12 mouse cellular contexts compared by ENCODE assay signal in the genomic region with DNA sequence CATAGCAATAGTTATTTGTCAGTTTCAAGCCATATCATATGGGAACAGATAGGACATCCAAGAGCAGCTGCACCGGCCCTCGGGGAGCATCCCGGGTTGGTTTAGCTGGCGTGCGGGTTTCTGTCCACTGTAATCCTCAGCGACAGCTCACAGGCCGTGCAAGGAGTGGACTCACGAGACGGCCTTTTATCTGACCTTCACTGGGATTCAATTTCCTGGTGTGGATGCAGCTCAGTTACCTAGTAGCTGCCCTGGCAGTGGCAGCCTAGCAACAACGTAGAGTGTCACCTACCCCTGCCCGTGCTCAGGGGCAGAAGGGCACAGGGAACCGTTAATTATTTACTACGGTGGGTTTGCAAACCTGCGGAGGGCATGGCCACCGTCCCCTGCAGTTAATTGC. TPM values are rescaled to one million over a fixed set of nuclear protein-coding genes. Genes with fewer than 3 reads are reported as not detected.
A peak's percentile ranks its signal among the peaks of the same experiment; 100 is the strongest.
DNase-seq lines count a peak whose midpoint lies in the region; ATAC-seq and TF ChIP-seq lines count a peak whose summit lies in the region.
"Had no signal": no experiment of that assay in that cellular context is flagged by ENCODE, and none has a peak within 500 bp of the region (broad histone marks: within the 10 kb centered on the region; RNA-seq: fewer than 3 reads in every experiment).

No protein-coding gene starts in this region.

- H3K36me3 ChIP-seq in neural tube, embryonic 13.5 days = no peaks in the 10 kb centered on the region
- H3K36me3 ChIP-seq in kidney, embryonic 15.5 days = no peaks in the 10 kb centered on the region
- no peaks in the 10 kb centered on the region for H3K36me3 ChIP-seq in liver, embryonic 14.5 days (replicated peaks; ENCODE audit: control insufficient read depth, insufficient read depth, low read depth)

- H3K9ac ChIP-seq in neural tube, embryonic 13.5 days = 0 out of 2 replicates have a peak overlapping the region, but pooled peaks have one; percentile 31
- H3K9ac ChIP-seq in kidney, embryonic 15.5 days = no peak overlapping the region
- no peak overlapping the region for H3K9ac ChIP-seq in liver, embryonic 14.5 days (replicated peaks)

- H3K27me3 ChIP-seq in neural tube, embryonic 13.5 days = no peaks in the 10 kb centered on the region
- H3K27me3 ChIP-seq in kidney, embryonic 15.5 days = peaks cover 3% of the 10 kb centered on the region; the same call in 1 of the 2 replicates
- H3K27me3 ChIP-seq in liver, embryonic 14.5 days (ENCODE audit: control insufficient read depth, insufficient read depth, low read length) = no peaks in the 10 kb centered on the region
- H3K27me3 ChIP-seq: CH12.LX had no signal

- H3K4me2 ChIP-seq in neural tube, embryonic 13.5 days = peak overlapping the region; percentile 16; the same call in 1 of the 2 replicates
- H3K4me2 ChIP-seq in kidney, embryonic 15.5 days = peak overlapping the region; percentile 4; the same call in 1 of the 2 replicates
- H3K4me2 ChIP-seq in liver, embryonic 14.5 days (ENCODE audit: low read depth) = peak overlapping the region; percentile 18; the same call in 1 of the 2 replicates

- TF ChIP-seq CTCF in liver, embryonic 14.5 days (IDR thresholded peaks at IDR 0.05; ENCODE audit: low read depth) = no peak

- TF ChIP-seq EP300 in liver, embryonic 14.5 days (IDR thresholded peaks at IDR 0.05; ENCODE audit: low read depth) = no peak

- H3K27ac ChIP-seq in neural tube, embryonic 13.5 days (replicated peaks) = peak overlapping the region; percentile 46; the same call in 1 of the 2 replicates
- H3K27ac ChIP-seq in kidney, embryonic 15.5 days = peak overlapping the region; percentile 43; the same call in 1 of the 2 replicates
- no peak overlapping the region for H3K27ac ChIP-seq in liver, embryonic 14.5 days

- H3K4me1 ChIP-seq in neural tube, embryonic 13.5 days (replicated peaks) = peaks cover 8% of the 10 kb centered on the region
- H3K4me1 ChIP-seq in kidney, embryonic 15.5 days = peaks cover 23% of the 10 kb centered on the region; the same call in 1 of the 2 replicates
- H3K4me1 ChIP-seq in liver, embryonic 14.5 days (replicated peaks; ENCODE audit: control insufficient read depth in 2 of 2, insufficient read depth in 2 of 2, low read length in 1 of 2) = peaks cover 0 to 2% of the 10 kb centered on the region in 2 experiments; a peak in 1 of 4 replicates

- no peak overlapping the region for H3K4me3 ChIP-seq in neural tube, embryonic 13.5 days
- H3K4me3 ChIP-seq in kidney, embryonic 15.5 days (replicated peaks) = no peak overlapping the region
- H3K4me3 ChIP-seq in liver, embryonic 14.5 days (ENCODE audit: insufficient read depth in 1 of 2, low read depth in 2 of 2, low read length in 2 of 2) = no peak overlapping the region

- WGBS in neural tube, embryonic 13.5 days = 43% methylated on average over 15 of the region's 15 CpGs
- 32% methylated on average over 15 of the region's 15 CpGs for WGBS in kidney, embryonic 15.5 days
- 59% methylated on average over 15 of the region's 15 CpGs for WGBS in liver, embryonic 14.5 days (ENCODE audit: insufficient replicate concordance)

- DNase-seq in neural tube, embryonic 10.5 days (ENCODE audit: extremely low spot score, low spot score) = no peak
- DNase-seq in liver, embryonic 14.5 days (ENCODE audit: low read depth in 3 of 3, low spot score in 3 of 3) = no peak
- DNase-seq in lung, postnatal 14 days = no peak
- no peak for DNase-seq in embryo, embryonic 9.5 days (ENCODE audit: extremely low spot score)
- DNase-seq: cerebellum, adult 11-12 months; heart, postnatal 10 days; layer of hippocampus, postnatal 36 days; lung, adult 2 months had no signal

- H3K9me3 ChIP-seq in neural tube, embryonic 13.5 days = no peaks in the 10 kb centered on the region
- H3K9me3 ChIP-seq in kidney, embryonic 15.5 days (replicated peaks) = no peaks in the 10 kb centered on the region
- H3K9me3 ChIP-seq in liver, embryonic 14.5 days (ENCODE audit: control insufficient read depth, low read length) = no peaks in the 10 kb centered on the region

- peak; percentile 40; the same call in 1 of the 2 replicates for ATAC-seq in neural tube, embryonic 13.5 days (ENCODE audit: low read depth)
- peak; percentile 92 for ATAC-seq in kidney, embryonic 15.5 days (replicated peaks; ENCODE audit: low FRiP score)
- ATAC-seq in liver, embryonic 14.5 days (ENCODE audit: insufficient read depth) = peak; percentile 56
- ATAC-seq in erythroid progenitor cell, adult 5-6 weeks (replicated peaks; ENCODE audit: low FRiP score, poor library complexity, severe bottlenecking) = no peak

RNA-seq across cellular contexts. Expression of gene Syde2, which starts 50.2 kb away (rescaled TPM):
- polyA plus RNA-seq in neural tube, embryonic 13.5 days (2015; fragmentation: Nextera tagmentation; extraction: Ambion mirVana) = 0.33 and 0.45 TPM in 2 replicates
- 1.4 and 1.8 TPM in 2 replicates for polyA plus RNA-seq in kidney, embryonic 15.5 days (2015; fragmentation: Nextera tagmentation; extraction: Ambion mirVana)
- polyA plus RNA-seq in liver, embryonic 14.5 days (2012; rRNA removed) = 0.53 and 0.79 TPM in 2 replicates
- polyA plus RNA-seq in liver, embryonic 14.5 days (2014; fragmentation: Nextera tagmentation; extraction: Ambion mirVana) = 0.68 and 0.69 TPM in 2 replicates
- not detected in 2 replicates for total RNA-seq in erythroid progenitor cell, adult 5-6 weeks (2015; ENCODE audit: low replicate concordance)
- total RNA-seq in erythroid progenitor cell, adult 5-6 weeks (2017; ENCODE audit: low replicate concordance) = 0.39 TPM in 1 of 2 replicates, not detected in the other
